Mouse (Mus musculus) heart, postnatal 0 days (tissue): ENCODE results near the gene Ppp2r5a.

Experiments used
- CTCF ChIP-seq: IDR thresholded peaks from 2 replicates; pipeline ENCODE4 v1.5.1; 2016; ENCODE audit warnings: antibody characterized with exemption, control low read depth, low read depth
- EP300 ChIP-seq: IDR thresholded peaks from 2 replicates; pipeline ENCODE4 v1.6.1; 2016; ENCODE audit warnings: antibody characterized with exemption, low read depth

DNA sequence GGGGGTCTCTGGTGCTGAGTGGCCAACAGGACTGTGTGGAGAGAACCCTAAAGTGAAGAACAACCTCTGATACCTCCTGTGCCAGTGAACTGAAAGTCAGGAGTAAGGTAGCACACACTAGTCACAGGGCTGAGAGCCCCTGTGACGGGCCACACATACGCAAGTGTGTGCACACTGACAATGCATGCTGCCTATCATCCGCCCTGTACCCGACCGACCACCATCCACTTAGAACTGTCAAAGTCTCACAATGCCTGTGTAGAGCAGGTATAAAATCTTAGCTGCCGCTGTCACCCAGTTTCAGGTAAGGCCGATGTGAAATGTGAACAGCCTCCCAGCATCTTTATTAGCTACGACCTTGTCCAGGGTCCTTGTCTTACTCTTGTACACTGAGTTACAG is 3.4 kb upstream of the Ppp2r5a start:
- TF ChIP-seq EP300 (no peak), CTCF (no peak)
